Mouse (Mus musculus) urinary bladder, postnatal 4 days (tissue): Measurements from ENCODE around the gene Sesn1.
"Not testable (repeated sequence)": the region's sequence is repeated elsewhere in the genome, so short reads cannot be mapped to it uniquely, and the experiment has no call there.

Experiments used
- DNase-seq, 2 experiments: peaks; one replicate each; pipeline ENCODE4 v3.0.0; 2021 to 2022; ENCODE audit warnings: low spot score in 2 of 2

Gene Sesn1

GRCm38 (mm10) chr10:41821171-41821570 lies 11.4 kb downstream of the Sesn1 start:
- no peak for DNase-seq

- no peak for DNase-seq
Measured at GRCm38 (mm10) chr10:41822573-41823281, 13.0 kb downstream of the Sesn1 start.

GRCm38 (mm10) chr10:41823282-41823675 lies 13.5 kb downstream of the Sesn1 start:
- not testable (repeated sequence) for DNase-seq

GRCm38 (mm10) chr10:41823916-41824315 lies 14.2 kb downstream of the Sesn1 start:
- DNase-seq: no peak

GRCm38 (mm10) chr10:41825041-41825440 lies 15.3 kb downstream of the Sesn1 start:
- no peak for DNase-seq

GRCm38 (mm10) chr10:41825996-41826395 lies 16.3 kb downstream of the Sesn1 start:
- DNase-seq: no peak

GRCm38 (mm10) chr10:41826526-41827116 lies 16.9 kb downstream of the Sesn1 start:
- DNase-seq: no peak

- no peak for DNase-seq
Measured at GRCm38 (mm10) chr10:41827784-41828183, 18.0 kb downstream of the Sesn1 start.

- DNase-seq: no peak
Measured at GRCm38 (mm10) chr10:41829191-41829590, 19.5 kb downstream of the Sesn1 start.

- DNase-seq: no peak
Measured at GRCm38 (mm10) chr10:41829980-41830379, 20.2 kb downstream of the Sesn1 start.

- DNase-seq: no peak
Measured at GRCm38 (mm10) chr10:41830445-41830844, 20.7 kb downstream of the Sesn1 start.

GRCm38 (mm10) chr10:41830851-41831522 lies 21.3 kb downstream of the Sesn1 start:
- no peak for DNase-seq

- no peak for DNase-seq
Measured at GRCm38 (mm10) chr10:41832191-41832590, 22.5 kb downstream of the Sesn1 start.

- DNase-seq: no peak
Measured at GRCm38 (mm10) chr10:41834131-41834530, 24.4 kb downstream of the Sesn1 start.

- DNase-seq: no peak
Measured at GRCm38 (mm10) chr10:41838911-41839310, 29.2 kb downstream of the Sesn1 start.

GRCm38 (mm10) chr10:41847737-41848136 lies 38.0 kb downstream of the Sesn1 start:
- DNase-seq: no peak

GRCm38 (mm10) chr10:41848721-41849120 lies 39.0 kb downstream of the Sesn1 start:
- no peak for DNase-seq

- no peak for DNase-seq
Measured at GRCm38 (mm10) chr10:41859820-41860219, 50.1 kb downstream of the Sesn1 start.

GRCm38 (mm10) chr10:41860275-41860688 lies 50.5 kb downstream of the Sesn1 start:
- DNase-seq: no peak

GRCm38 (mm10) chr10:41863053-41863452 lies 53.3 kb downstream of the Sesn1 start:
- no peak for DNase-seq

- DNase-seq: no peak
Measured at GRCm38 (mm10) chr10:41866069-41866837, 56.5 kb downstream of the Sesn1 start.

- DNase-seq: no peak
Measured at GRCm38 (mm10) chr10:41866838-41867154, 57.1 kb downstream of the Sesn1 start.
